Mouse (Mus musculus) lung, embryonic 15.5 days (tissue): Measurements from ENCODE around the gene Ap3d1. TPM values are rescaled to one million over a fixed set of nuclear protein-coding genes. Genes with fewer than 3 reads are reported as not detected.

Experiments used
- ATAC-seq: fragments of 200-750 bp; cut with Nextera tagmentation; 2 replicates; pipeline ENCODE4 v1.8.0; 2017; ENCODE audit warnings: moderate number of reproducible peaks, borderline replicate concordance; ENCODE audit not compliant: low FRiP score, low TSS enrichment; ENCODE audit errors: extremely low read depth
- H3K27ac ChIP-seq: fragments of 300-500 bp; sonication (generic); 2 replicates; pipeline ENCODE4 v1.5.1; 2015; ENCODE audit warnings: moderate library complexity, mild to moderate bottlenecking, inconsistent platforms
- H3K27me3 ChIP-seq: fragments of 300-500 bp; sonication (generic); 2 replicates; pipeline ENCODE4 v1.6.1; 2015; ENCODE audit warnings: inconsistent platforms
- H3K36me3 ChIP-seq: fragments of 300-500 bp; sonication (generic); 2 replicates; pipeline ENCODE4 v1.6.1; 2015; ENCODE audit warnings: inconsistent platforms
- H3K4me1 ChIP-seq: fragments of 300-500 bp; sonication (generic); 2 replicates; pipeline ENCODE4 v1.6.1; 2015; ENCODE audit warnings: inconsistent platforms
- H3K4me2 ChIP-seq: fragments of 300-500 bp; sonication (generic); 2 replicates; pipeline ENCODE4 v1.6.1; 2015; ENCODE audit warnings: inconsistent platforms, mild to moderate bottlenecking, moderate library complexity
- H3K4me3 ChIP-seq: fragments of 300-500 bp; sonication (generic); 2 replicates; pipeline ENCODE4 v1.5.1; 2015; ENCODE audit warnings: mild to moderate bottlenecking, inconsistent platforms
- H3K9ac ChIP-seq: fragments of 300-500 bp; sonication (generic); 2 replicates; pipeline ENCODE4 v1.6.1; 2015; ENCODE audit warnings: inconsistent platforms
- H3K9me3 ChIP-seq: fragments of 300-500 bp; sonication (generic); 2 replicates; pipeline ENCODE4 v1.6.1; 2016; ENCODE audit warnings: inconsistent platforms
- WGBS: fragments of 180-500 bp; shearing (Covaris S2); methylation state at CpG from one replicate; pipeline ENCODE4 v1.1.7; 2015; 5-methylcytosine and 5-hydroxymethylcytosine counted together
- polyA plus RNA-seq: library from polyadenylated mRNA; unstranded; fragments of >200 nt; fragmentation: Nextera tagmentation; extraction: Ambion mirVana; gene quantifications from 2 replicates; pipeline ENCODE4 v1.2.1, GENCODE M21; 2015

The Ap3d1 gene
- polyA plus RNA-seq, 1 experiment from 2014 or later: 72.4 TPM

GRCm38 (mm10) chr10:80658194-80658840 lies 83.7 kb downstream of the Ap3d1 start:
- H3K4me2 ChIP-seq: no peak overlapping the region
- no peaks in the 10 kb centered on the region for H3K27me3 ChIP-seq
- no peaks in the 10 kb centered on the region for H3K36me3 ChIP-seq
- H3K4me1 ChIP-seq: peaks cover 35% of the 10 kb centered on the region
- no peak overlapping the region for H3K9ac ChIP-seq
- ATAC-seq: no peak
- WGBS: 83% methylated on average over 14 of the region's 14 CpGs
- 0 out of 2 replicates have a peak overlapping the region, but pooled peaks have one; percentile 11 for H3K27ac ChIP-seq
- H3K4me3 ChIP-seq: no peak overlapping the region
- no peaks in the 10 kb centered on the region for H3K9me3 ChIP-seq

Other genes with a start within 250 kb of the Ap3d1 start
- gene Onecut3, start 247.4 kb downstream of the Ap3d1 start, polyA plus RNA-seq: not detected in 2 replicates
- gene Atp8b3, start 203.1 kb downstream of the Ap3d1 start, polyA plus RNA-seq: 0.05 and 0.16 TPM in 2 replicates
- gene Rexo1, start 180.7 kb downstream of the Ap3d1 start, polyA plus RNA-seq: 25.0 and 25.8 TPM in 2 replicates
- 10.1 and 10.2 TPM in 2 replicates for gene Klf16, start 164.9 kb downstream of the Ap3d1 start, polyA plus RNA-seq
- gene Abhd17a, start 151.9 kb downstream of the Ap3d1 start, polyA plus RNA-seq: 122 and 133 TPM in 2 replicates
- 79.0 and 84.8 TPM in 2 replicates for gene Scamp4, start 139.4 kb downstream of the Ap3d1 start, polyA plus RNA-seq
- gene Adat3, start 139.4 kb downstream of the Ap3d1 start, polyA plus RNA-seq: 9.1 TPM in 2 replicates
- gene Gm49322, start 136.2 kb downstream of the Ap3d1 start, polyA plus RNA-seq: 3.2 and 5.1 TPM in 2 replicates
- 142 and 152 TPM in 2 replicates for gene Csnk1g2, start 119.4 kb downstream of the Ap3d1 start, polyA plus RNA-seq
- gene Btbd2, start 85.2 kb downstream of the Ap3d1 start, polyA plus RNA-seq: 83.0 and 85.2 TPM in 2 replicates
- gene Mknk2, start 64.2 kb downstream of the Ap3d1 start, polyA plus RNA-seq: 99.8 and 104 TPM in 2 replicates
- gene Mob3a, start 40.3 kb downstream of the Ap3d1 start, polyA plus RNA-seq: 44.5 and 44.7 TPM in 2 replicates
- gene Izumo4, start 40.1 kb downstream of the Ap3d1 start, polyA plus RNA-seq: 19.8 and 23.0 TPM in 2 replicates
- gene Dot1l, start 12.9 kb upstream of the Ap3d1 start, polyA plus RNA-seq: 15.5 and 18.3 TPM in 2 replicates
- gene Sf3a2, start 55.9 kb upstream of the Ap3d1 start, polyA plus RNA-seq: 60.1 and 64.7 TPM in 2 replicates
- gene Plekhj1, start 56.4 kb upstream of the Ap3d1 start, polyA plus RNA-seq: 116 and 118 TPM in 2 replicates
- gene Amh, start 63.0 kb upstream of the Ap3d1 start, polyA plus RNA-seq: 0.09 and 0.13 TPM in 2 replicates
- 0.74 and 1.5 TPM in 2 replicates for gene Jsrp1, start 71.2 kb upstream of the Ap3d1 start, polyA plus RNA-seq
- 1,965 and 1,985 TPM in 2 replicates for gene Oaz1, start 84.4 kb upstream of the Ap3d1 start, polyA plus RNA-seq
- gene Lingo3, start 101.8 kb upstream of the Ap3d1 start, polyA plus RNA-seq: 0.05 and 0.31 TPM in 2 replicates
- gene Lsm7, start 112.9 kb upstream of the Ap3d1 start, polyA plus RNA-seq: 254 and 281 TPM in 2 replicates
- gene Sppl2b, start 113.0 kb upstream of the Ap3d1 start, polyA plus RNA-seq: 39.1 and 40.8 TPM in 2 replicates
- gene Tmprss9, start 129.6 kb upstream of the Ap3d1 start, polyA plus RNA-seq: not detected in 2 replicates
- 305 and 307 TPM in 2 replicates for gene Timm13, start 158.7 kb upstream of the Ap3d1 start, polyA plus RNA-seq
- 55.8 and 60.4 TPM in 2 replicates for gene Lmnb2, start 176.0 kb upstream of the Ap3d1 start, polyA plus RNA-seq
- gene Gadd45b, start 187.8 kb upstream of the Ap3d1 start, polyA plus RNA-seq: 42.7 and 42.9 TPM in 2 replicates